Mouse (Mus musculus): ENCODE measurements around the gene Rbm7. TPM values are rescaled to one million over a fixed set of nuclear protein-coding genes. Genes with fewer than 3 reads are reported as not detected.
"Not testable (repeated sequence)": the region's sequence is repeated elsewhere in the genome, so short reads cannot be mapped to it uniquely, and the experiment has no call there.

Gene Rbm7
- total and polyA plus RNA-seq, 3 experiments = 10.6 to 21.3 (median 20.6) TPM

DNA sequence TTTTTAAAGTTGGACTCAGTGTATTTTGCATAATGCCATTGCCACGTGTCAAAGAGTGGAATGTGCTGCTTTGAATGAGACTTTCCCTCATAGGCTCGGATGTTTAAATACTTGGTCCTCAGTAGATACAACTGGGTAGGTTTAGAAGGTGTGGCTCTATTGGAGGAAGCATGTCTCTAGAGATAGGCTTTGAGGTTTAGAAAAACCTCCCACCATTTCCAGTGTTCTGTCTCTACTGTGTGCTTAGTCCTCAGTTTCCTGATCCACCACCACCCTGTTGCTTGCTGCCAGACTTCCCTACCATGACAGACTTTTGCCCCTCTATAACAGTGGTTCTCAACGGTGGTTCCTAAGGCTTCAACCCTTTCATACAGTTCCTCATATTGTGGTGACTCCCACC is 37.1 kb upstream of the Rbm7 start:
- no peaks in the 10 kb centered on the region for H3K27me3 ChIP-seq (ENCODE audit: control insufficient read depth, insufficient read depth, low read length)
- H3K9ac ChIP-seq (ENCODE audit: low read depth, low read length) = no peak overlapping the region
- no peak for TF ChIP-seq POLR2A (IDR thresholded peaks at IDR 0.05; ENCODE audit: insufficient read depth, low read depth, low read length)
- TF ChIP-seq CTCF (IDR thresholded peaks at IDR 0.05) = no peak
- no peak for TF ChIP-seq EP300 (IDR thresholded peaks at IDR 0.05; ENCODE audit: insufficient read depth, low read depth, low read length)
- intact Hi-C loops (cut with DNase I) = no loop called here
- no peak for DNase-seq
- no peaks in the 10 kb centered on the region for H3K4me1 ChIP-seq (ENCODE audit: control insufficient read depth, insufficient read depth, low read length)
- no peaks in the 10 kb centered on the region for H3K36me3 ChIP-seq (ENCODE audit: control insufficient read depth, insufficient read depth, low read length)
- H3K27ac ChIP-seq = no peak overlapping the region
- H3K79me2 ChIP-seq (replicated peaks; ENCODE audit: control insufficient read depth, insufficient read depth, low read length) = no peaks in the 10 kb centered on the region
- WGBS = 58% methylated on average over 3 of the region's 3 CpGs
- H3K4me3 ChIP-seq = no peak overlapping the region

GRCm38 (mm10) chr9:48531294-48531693 is 36.2 kb upstream of the Rbm7 start:
- H3K79me2 ChIP-seq (replicated peaks; ENCODE audit: control insufficient read depth, insufficient read depth, low read length) = no peaks in the 10 kb centered on the region
- no peaks in the 10 kb centered on the region for H3K36me3 ChIP-seq (ENCODE audit: control insufficient read depth, insufficient read depth, low read length)
- TF ChIP-seq CTCF (IDR thresholded peaks at IDR 0.05) (no peak), EP300 (IDR thresholded peaks at IDR 0.05; ENCODE audit: insufficient read depth, low read depth, low read length) (no peak), POLR2A (IDR thresholded peaks at IDR 0.05; ENCODE audit: insufficient read depth, low read depth, low read length) (no peak)
- intact Hi-C loops (cut with DNase I) = no loop called here
- H3K27ac ChIP-seq = no peak overlapping the region
- 80% methylated on average over 4 of the region's 4 CpGs for WGBS
- DNase-seq = no peak
- no peak overlapping the region for H3K4me3 ChIP-seq
- no peaks in the 10 kb centered on the region for H3K27me3 ChIP-seq (ENCODE audit: control insufficient read depth, insufficient read depth, low read length)
- H3K9ac ChIP-seq (ENCODE audit: low read depth, low read length) = no peak overlapping the region
- H3K4me1 ChIP-seq (ENCODE audit: control insufficient read depth, insufficient read depth, low read length) = no peaks in the 10 kb centered on the region

GRCm38 (mm10) chr9:48526520-48526919 is 31.4 kb upstream of the Rbm7 start:
- H3K9ac ChIP-seq (ENCODE audit: low read depth, low read length) = no peak overlapping the region
- no peaks in the 10 kb centered on the region for H3K27me3 ChIP-seq (ENCODE audit: control insufficient read depth, insufficient read depth, low read length)
- no peak overlapping the region for H3K4me3 ChIP-seq
- H3K27ac ChIP-seq = no peak overlapping the region
- H3K36me3 ChIP-seq (ENCODE audit: control insufficient read depth, insufficient read depth, low read length) = no peaks in the 10 kb centered on the region
- no peak for DNase-seq
- TF ChIP-seq POLR2A (IDR thresholded peaks at IDR 0.05; ENCODE audit: insufficient read depth, low read depth, low read length) (no peak), CTCF (IDR thresholded peaks at IDR 0.05) (no peak), EP300 (IDR thresholded peaks at IDR 0.05; ENCODE audit: insufficient read depth, low read depth, low read length) (no peak)
- intact Hi-C loops (cut with DNase I) = no loop called here
- WGBS = 91% methylated on average over 4 of the region's 4 CpGs
- H3K4me1 ChIP-seq (ENCODE audit: control insufficient read depth, insufficient read depth, low read length) = no peaks in the 10 kb centered on the region
- no peaks in the 10 kb centered on the region for H3K79me2 ChIP-seq (replicated peaks; ENCODE audit: control insufficient read depth, insufficient read depth, low read length)

- no peaks in the 10 kb centered on the region for H3K4me1 ChIP-seq (ENCODE audit: control insufficient read depth, insufficient read depth, low read length)
- H3K27me3 ChIP-seq (ENCODE audit: control insufficient read depth, insufficient read depth, low read length) = no peaks in the 10 kb centered on the region
- H3K9ac ChIP-seq (ENCODE audit: low read depth, low read length) = no peak overlapping the region
- no peaks in the 10 kb centered on the region for H3K36me3 ChIP-seq (ENCODE audit: control insufficient read depth, insufficient read depth, low read length)
- H3K79me2 ChIP-seq (replicated peaks; ENCODE audit: control insufficient read depth, insufficient read depth, low read length) = no peaks in the 10 kb centered on the region
- DNase-seq = no peak
- no peak overlapping the region for H3K27ac ChIP-seq
- WGBS = 3% methylated on average over 1 of the region's 1 CpGs
- TF ChIP-seq POLR2A (IDR thresholded peaks at IDR 0.05; ENCODE audit: insufficient read depth, low read depth, low read length) = no peak
- TF ChIP-seq CTCF (IDR thresholded peaks at IDR 0.05) = no peak
- no peak for TF ChIP-seq EP300 (IDR thresholded peaks at IDR 0.05; ENCODE audit: insufficient read depth, low read depth, low read length)
- intact Hi-C loops (cut with DNase I) = no loop called here
- H3K4me3 ChIP-seq = no peak overlapping the region
These were observed 30.5 kb upstream of the Rbm7 start for GRCm38 (mm10) chr9:48525566-48525965.

- 7% methylated on average over 5 of the region's 7 CpGs for WGBS
- intact Hi-C loops (cut with DNase I); H3K79me2 ChIP-seq (replicated peaks; ENCODE audit: control insufficient read depth, insufficient read depth, low read length); H3K27ac ChIP-seq; DNase-seq; H3K4me3 ChIP-seq; H3K27me3 ChIP-seq (ENCODE audit: control insufficient read depth, insufficient read depth, low read length); H3K9ac ChIP-seq (ENCODE audit: low read depth, low read length); H3K4me1 ChIP-seq (ENCODE audit: control insufficient read depth, insufficient read depth, low read length); H3K36me3 ChIP-seq (ENCODE audit: control insufficient read depth, insufficient read depth, low read length): not testable (repeated sequence)
These were observed 25.3 kb upstream of the Rbm7 start for GRCm38 (mm10) chr9:48520405-48520804.

DNA sequence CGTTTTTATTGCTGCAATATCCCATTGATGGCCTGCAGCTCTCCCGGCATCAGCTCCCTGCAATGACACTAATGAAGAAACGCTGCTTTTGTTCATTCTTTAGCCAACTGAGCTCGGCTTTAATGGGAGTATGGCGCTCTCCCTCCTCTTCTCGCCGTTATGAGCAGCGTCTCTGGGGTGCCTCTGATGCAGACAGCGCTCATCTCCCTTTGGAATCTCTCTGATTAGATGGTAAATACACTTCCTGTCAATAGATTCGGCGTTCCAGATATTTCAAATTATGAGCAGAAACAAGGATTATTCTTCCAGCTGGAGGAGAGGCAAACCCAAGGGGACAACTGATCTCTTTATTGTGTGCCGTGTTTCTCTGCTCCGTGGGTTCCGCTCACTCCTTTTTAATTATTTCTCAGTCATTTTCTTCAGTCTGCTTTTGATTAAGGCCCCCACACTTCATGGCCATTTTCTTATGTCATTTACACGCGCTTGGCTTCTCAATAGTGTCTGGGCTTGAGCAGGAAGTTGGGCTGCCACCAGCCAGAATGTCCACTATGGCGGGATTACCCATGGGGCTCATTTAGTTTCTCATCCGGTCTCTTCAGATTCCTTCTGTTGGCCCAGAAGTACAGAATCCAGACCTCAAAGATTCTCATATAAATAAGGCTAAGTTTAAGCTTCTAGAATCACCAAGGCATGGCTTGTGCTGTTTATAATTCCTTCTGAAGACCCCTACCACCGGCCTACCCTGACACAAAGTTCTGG is 22.5 kb upstream of the Rbm7 start:
- intact Hi-C loops (cut with DNase I) = no loop called here

More for the DNA sequence above, 22.5 kb upstream of the Rbm7 start:
- Histone ChIP-seq H3K36me3 (ENCODE audit: control insufficient read depth, insufficient read depth, low read length) (no peaks in the 10 kb centered on the region), H3K27ac (no peak overlapping the region), H3K79me2 (replicated peaks; ENCODE audit: control insufficient read depth, insufficient read depth, low read length) (no peaks in the 10 kb centered on the region), H3K4me1 (ENCODE audit: control insufficient read depth, insufficient read depth, low read length) (no peaks in the 10 kb centered on the region), H3K9ac (ENCODE audit: low read depth, low read length) (no peak overlapping the region), H3K4me3 (no peak overlapping the region), H3K27me3 (ENCODE audit: control insufficient read depth, insufficient read depth, low read length) (no peaks in the 10 kb centered on the region)
- no peak for DNase-seq
- WGBS = 74% methylated on average over 19 of the region's 19 CpGs
- TF ChIP-seq EP300 (IDR thresholded peaks at IDR 0.05; ENCODE audit: insufficient read depth, low read depth, low read length) = no peak
- no peak for TF ChIP-seq CTCF (IDR thresholded peaks at IDR 0.05)
- no peak for TF ChIP-seq POLR2A (IDR thresholded peaks at IDR 0.05; ENCODE audit: insufficient read depth, low read depth, low read length)

Measured in heart, adult 2 months (tissue).